Mouse (Mus musculus) CH12.LX (cell line): ENCODE data around the gene Trappc2l. TPM values are rescaled to one million over a fixed set of nuclear protein-coding genes. Genes with fewer than 3 reads are reported as not detected.

Source experiments
- DNase-seq: peaks from one replicate; pipeline ENCODE4 v3.0.0-alpha.2; 2013; ENCODE audit errors: extremely low read depth
- H3K27ac ChIP-seq: 2 replicates; pipeline ENCODE4 v1.5.1; 2012; ENCODE audit warnings: low read depth, mild to moderate bottlenecking, control low read depth, moderate library complexity; ENCODE audit not compliant: insufficient read depth
- H3K27me3 ChIP-seq: replicated peaks from 2 replicates; pipeline ENCODE3; 2012; ENCODE audit warnings: inconsistent platforms
- H3K36me3 ChIP-seq, 2 experiments: replicated peaks in 1 of 2; 2 replicates each; pipeline versions ENCODE3 to v1.6.1; 2012; ENCODE audit warnings: inconsistent platforms in 1 of 2, low read length in 1 of 2, mild to moderate bottlenecking in 1 of 2, mixed read lengths in 1 of 2, moderate library complexity in 1 of 2; ENCODE audit not compliant: control insufficient read depth in 1 of 2, insufficient read depth in 1 of 2
- H3K4me1 ChIP-seq, 2 experiments: 2 replicates each; pipeline ENCODE4 v1.6.1; 2012; ENCODE audit warnings: inconsistent platforms in 1 of 2, moderate library complexity in 1 of 2; ENCODE audit not compliant: insufficient read depth in 2 of 2, control insufficient read depth in 1 of 2
- H3K4me2 ChIP-seq: 2 replicates; pipeline ENCODE4 v1.6.1; 2012; ENCODE audit warnings: low read depth, mild to moderate bottlenecking, control low read depth; ENCODE audit not compliant: poor library complexity, insufficient read depth, severe bottlenecking
- H3K4me3 ChIP-seq, 3 experiments: fragments of 150-350 bp in 1 of 3; sonication (generic) in 1 of 3; replicated peaks in 1 of 3; 2 replicates each; pipeline versions ENCODE3 to v1.5.1; 2011 to 2012; ENCODE audit warnings: low read depth in 2 of 3, low read length in 2 of 3, mild to moderate bottlenecking in 2 of 3, moderate library complexity in 2 of 3, control low read depth in 1 of 3, improper control_type of control experiment in 1 of 3, inconsistent platforms in 1 of 3, mixed read lengths in 1 of 3; ENCODE audit not compliant: poor library complexity in 1 of 3
- H3K79me2 ChIP-seq: replicated peaks from 2 replicates; pipeline ENCODE4 v1.6.1; 2012; ENCODE audit warnings: mild to moderate bottlenecking, moderate library complexity; ENCODE audit not compliant: control insufficient read depth, poor library complexity, insufficient read depth, severe bottlenecking; ENCODE audit errors: extremely low read depth
- H3K9ac ChIP-seq: 2 replicates; pipeline ENCODE4 v1.6.1; 2012; ENCODE audit warnings: low read depth, mild to moderate bottlenecking, control low read depth, moderate library complexity; ENCODE audit not compliant: insufficient read depth
- H3K9me3 ChIP-seq: replicated peaks from 2 replicates; pipeline ENCODE3; 2012; ENCODE audit warnings: low read length, inconsistent platforms, mixed read lengths
- CHD1 ChIP-seq: IDR thresholded peaks from 2 replicates; pipeline ENCODE4 v1.6.1; 2012; ENCODE audit warnings: low read depth, low read length, improper control_type of control experiment, inconsistent platforms
- CTCF ChIP-seq, 2 experiments: IDR thresholded peaks in 1 of 2; conservative IDR thresholded peaks in 1 of 2; 2 replicates each; pipeline ENCODE4 v1.5.1; 2011 to 2012; ENCODE audit warnings: low read depth in 2 of 2, low read length in 2 of 2, improper control_type of control experiment in 1 of 2, inconsistent platforms in 1 of 2, mild to moderate bottlenecking in 1 of 2, moderate library complexity in 1 of 2
- E2F4 ChIP-seq: IDR thresholded peaks from 2 replicates; pipeline ENCODE4 v1.6.1; 2011; ENCODE audit warnings: low read depth, low read length, improper control_type of control experiment; ENCODE audit not compliant: insufficient replicate concordance
- ELF1 ChIP-seq: IDR thresholded peaks from 2 replicates; pipeline ENCODE4 v1.6.1; 2014; ENCODE audit warnings: low read depth, mild to moderate bottlenecking, inconsistent platforms, low read length, improper control_type of control experiment
- EP300 ChIP-seq: IDR thresholded peaks from 2 replicates; pipeline ENCODE4 v1.6.1; 2011; ENCODE audit warnings: low read length, improper control_type of control experiment
- ETS1 ChIP-seq: conservative IDR thresholded peaks from 2 replicates; pipeline ENCODE4 v1.6.1; 2012; ENCODE audit warnings: low read depth, mild to moderate bottlenecking, inconsistent platforms, low read length, improper control_type of control experiment, moderate library complexity
- HCFC1 ChIP-seq: IDR thresholded peaks from 2 replicates; pipeline ENCODE4 v1.6.1; 2012; ENCODE audit warnings: low read depth, mild to moderate bottlenecking, inconsistent platforms, low read length, improper control_type of control experiment
- JUN ChIP-seq: IDR thresholded peaks from 2 replicates; pipeline ENCODE4 v1.6.1; 2011; ENCODE audit warnings: low read depth, mild to moderate bottlenecking, low read length, improper control_type of control experiment, moderate library complexity; ENCODE audit not compliant: insufficient read depth
- JUND ChIP-seq: conservative IDR thresholded peaks from 2 replicates; pipeline ENCODE4 v1.6.1; 2011; ENCODE audit warnings: low read depth, low read length, improper control_type of control experiment
- KAT2A ChIP-seq: IDR thresholded peaks from 2 replicates; pipeline ENCODE4 v1.6.1; 2012; ENCODE audit warnings: low read length, improper control_type of control experiment, inconsistent platforms; ENCODE audit not compliant: insufficient replicate concordance
- MAFK ChIP-seq: IDR thresholded peaks from 2 replicates; pipeline ENCODE4 v1.6.1; 2011; ENCODE audit warnings: low read length, improper control_type of control experiment; ENCODE audit not compliant: insufficient replicate concordance
- MAZ ChIP-seq: IDR thresholded peaks from 2 replicates; pipeline ENCODE4 v1.6.1; 2012; ENCODE audit warnings: low read depth, mild to moderate bottlenecking, inconsistent platforms, low read length, improper control_type of control experiment, moderate library complexity
- MEF2A ChIP-seq: IDR thresholded peaks from 2 replicates; pipeline ENCODE4 v1.6.1; 2014; ENCODE audit warnings: low read depth, mild to moderate bottlenecking, inconsistent platforms, low read length, improper control_type of control experiment, borderline replicate concordance
- MXI1 ChIP-seq: IDR thresholded peaks from 2 replicates; pipeline ENCODE4 v1.6.1; 2011; ENCODE audit warnings: mild to moderate bottlenecking, low read depth, low read length, improper control_type of control experiment
- MYC ChIP-seq: IDR thresholded peaks from 2 replicates; pipeline ENCODE4 v1.6.1; 2011; ENCODE audit warnings: low read depth, mild to moderate bottlenecking, improper control_type of control experiment, low read length
- NRF1 ChIP-seq: IDR thresholded peaks from 2 replicates; pipeline ENCODE4 v1.6.1; 2014; ENCODE audit warnings: low read depth, mild to moderate bottlenecking, inconsistent platforms, low read length, improper control_type of control experiment, moderate library complexity
- PAX5 ChIP-seq: IDR thresholded peaks from 2 replicates; pipeline ENCODE4 v1.6.1; 2012; ENCODE audit warnings: low read length, inconsistent platforms, mixed read lengths
- POLR2A ChIP-seq: IDR thresholded peaks from 2 replicates; pipeline ENCODE4 v1.6.1; 2011; ENCODE audit warnings: low read depth, mild to moderate bottlenecking, improper control_type of control experiment, low read length
- POLR2AphosphoS2 ChIP-seq: IDR thresholded peaks from 2 replicates; pipeline ENCODE4 v1.6.1; 2011; ENCODE audit warnings: low read depth, low read length, improper control_type of control experiment
- RAD21 ChIP-seq: IDR thresholded peaks from 2 replicates; pipeline ENCODE4 v1.6.1; 2011; ENCODE audit warnings: low read depth, mild to moderate bottlenecking, low read length, improper control_type of control experiment, moderate library complexity
- RCOR1 ChIP-seq: conservative IDR thresholded peaks from 2 replicates; pipeline ENCODE4 v1.6.1; 2012; ENCODE audit warnings: low read depth, mild to moderate bottlenecking, inconsistent platforms, low read length, improper control_type of control experiment
- SIN3A ChIP-seq: IDR thresholded peaks from 2 replicates; pipeline ENCODE4 v1.6.1; 2012; ENCODE audit warnings: low read length, improper control_type of control experiment, inconsistent platforms
- TBP ChIP-seq: conservative IDR thresholded peaks from 2 replicates; pipeline ENCODE4 v1.6.1; 2011; ENCODE audit warnings: low read depth, low read length, improper control_type of control experiment
- USF1 ChIP-seq: IDR thresholded peaks from 2 replicates; pipeline ENCODE4 v1.6.1; 2014; ENCODE audit warnings: low read depth, mild to moderate bottlenecking, inconsistent platforms, low read length, improper control_type of control experiment
- USF2 ChIP-seq: conservative IDR thresholded peaks from 2 replicates; pipeline ENCODE4 v1.6.1; 2011; ENCODE audit warnings: low read depth, low read length, improper control_type of control experiment
- dilution Hi-C: fragments of 300-500 bp; cut with MboI; formaldehyde crosslinking; loops from 2 replicates; pipeline ENCODE4 v1.14.3; 2020; ENCODE audit warnings: low sequenced_read_pairs; ENCODE audit not compliant: extremely low pct_unique_long_range_greater_than_20kb, extremely low pct_ligation_motif_present
- in situ Hi-C: fragments of 300-500 bp; cut with MboI; formaldehyde crosslinking; loops from 3 replicates; pipeline ENCODE4 v1.14.3; 2019; ENCODE audit warnings: low sequenced_read_pairs, low pct_ligation_motif_present, low pct_unique_long_range_greater_than_20kb, mixed read lengths
- polyA plus RNA-seq: library from polyadenylated mRNA; unstranded; fragments of >175 nt; gene quantifications from 2 replicates; pipeline ENCODE4 v1.2.1, GENCODE M21; 2012; ENCODE audit warnings: low read depth; ENCODE audit not compliant: insufficient read length
- total RNA-seq, 2 experiments: library from RNA; depleted of rRNA; stranded (reverse); fragments of 300-350 nt in 1 of 2; fragments of >200 nt in 1 of 2; gene quantifications; 2 replicates each; pipeline ENCODE4 v1.2.3; 2012 to 2014

The Trappc2l gene
- total and polyA plus RNA-seq, 3 experiments: 15.7 to 67.0 (median 36.0) TPM

DNA sequence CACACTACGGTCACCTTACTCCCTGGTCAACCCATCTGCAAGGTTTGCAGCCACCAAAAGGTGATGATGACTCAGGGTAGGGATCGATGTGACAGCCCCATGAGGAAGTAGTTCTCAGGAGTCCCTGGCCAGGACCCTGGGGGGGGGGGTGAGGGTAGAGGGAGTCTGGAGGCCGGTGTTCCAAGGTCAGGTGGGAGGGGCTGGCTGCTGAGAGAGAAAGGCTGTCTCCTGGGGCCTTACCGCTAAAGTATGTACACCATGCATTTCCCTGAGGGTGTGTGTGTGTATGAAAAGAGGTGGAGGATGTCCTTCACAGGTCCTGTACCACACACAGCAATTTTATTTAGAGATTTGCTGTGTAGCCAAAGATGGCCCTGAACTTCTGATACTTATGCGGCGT is 41.2 kb downstream of the Trappc2l start:
- dilution Hi-C loops: no loop called here
- Histone ChIP-seq H3K27me3 (no peaks in the 10 kb centered on the region), H3K79me2 (no peaks in the 10 kb centered on the region; the same call in 1 of the 2 replicates), H3K4me2 (no peak overlapping the region), H3K4me3 (no peak overlapping the region), H3K9me3 (no peaks in the 10 kb centered on the region), H3K4me1 (peaks cover 11 to 46% of the 10 kb centered on the region in 2 experiments), H3K9ac (no peak overlapping the region)
- DNase-seq: no peak
- TF ChIP-seq USF1 (no peak), JUND (no peak), CHD1 (no peak), E2F4 (no peak), USF2 (no peak), MXI1 (no peak), CTCF (conservative IDR thresholded peaks at IDR 0.05 in 1 of 2, IDR thresholded peaks at IDR 0.05 in 1 of 2; ENCODE audit: low read depth in 2 of 2, low read length in 2 of 2) (no peak), JUN (no peak), HCFC1 (no peak), ETS1 (no peak), MYC (no peak), PAX5 (no peak), MAZ (no peak), EP300 (no peak), SIN3A (no peak), MAFK (no peak)
- TF ChIP-seq, all 38 proteins: peak for 0
- in situ Hi-C loops: no loop called here
- peaks cover 35 to 100% of the 10 kb centered on the region in 2 experiments for H3K36me3 ChIP-seq
- H3K27ac ChIP-seq: no peak overlapping the region

DNA sequence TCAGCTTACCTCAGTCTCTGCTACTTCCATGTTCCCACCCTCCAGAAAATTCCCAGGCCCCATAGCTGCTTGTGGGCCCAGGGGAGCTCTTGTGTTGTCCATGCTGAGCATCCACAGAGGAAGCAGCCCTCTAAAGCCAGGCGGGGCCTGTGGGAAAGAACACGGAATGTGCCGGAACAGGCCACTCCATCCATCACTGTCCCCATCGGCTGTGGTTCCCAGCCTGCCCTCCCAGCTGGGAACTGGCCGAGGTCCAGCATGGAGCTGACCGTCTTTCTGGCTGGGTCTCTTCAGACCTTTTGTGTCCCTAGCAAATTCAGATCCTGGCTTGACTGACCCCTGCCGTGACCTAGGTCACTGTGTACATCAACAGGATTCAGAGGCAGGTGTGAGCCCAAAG is 43.3 kb downstream of the Trappc2l start:
- in situ Hi-C loops (no loop called here), dilution Hi-C loops (no loop called here)

More for the DNA sequence above, 43.3 kb downstream of the Trappc2l start:
- no peak for TF ChIP-seq EP300
- TF ChIP-seq RCOR1: no peak
- no peak for TF ChIP-seq KAT2A
- TF ChIP-seq NRF1: no peak
- TF ChIP-seq PAX5: no peak
- no peak for TF ChIP-seq HCFC1
- no peak for TF ChIP-seq MYC
- no peak for TF ChIP-seq TBP
- TF ChIP-seq SIN3A: no peak
- TF ChIP-seq MAZ: no peak
- TF ChIP-seq POLR2AphosphoS2: no peak
- TF ChIP-seq MEF2A: no peak
- TF ChIP-seq ELF1: no peak
- no peak for TF ChIP-seq CHD1
- TF ChIP-seq POLR2A: no peak
- TF ChIP-seq RAD21: no peak
- Histone ChIP-seq H3K79me2 (no peaks in the 10 kb centered on the region; the same call in 1 of the 2 replicates), H3K9ac (no peak overlapping the region), H3K36me3 (peaks cover 24 to 100% of the 10 kb centered on the region in 2 experiments), H3K4me2 (no peak overlapping the region), H3K4me1 (peaks cover 11 to 46% of the 10 kb centered on the region in 2 experiments), H3K9me3 (no peaks in the 10 kb centered on the region), H3K27ac (no peak overlapping the region), H3K4me3 (no peak overlapping the region), H3K27me3 (no peaks in the 10 kb centered on the region)
- DNase-seq: no peak
